22 mouse cellular contexts compared by ENCODE assay signal in genomic region chr9:24307400-24307799, GRCm38 (mm10).
"Had no signal": no experiment of that assay in that cellular context is flagged by ENCODE, and none has a peak within 500 bp of the region (broad histone marks: within the 10 kb centered on the region; RNA-seq: fewer than 3 reads in every experiment).

No protein-coding gene starts in this region.

- H3K27ac ChIP-seq: liver, embryonic 13.5 days; liver, embryonic 15.5 days; lung, embryonic 15.5 days; macrophage; neural tube, embryonic 13.5 days; neural tube, embryonic 15.5 days had no signal

- H3K9me3 ChIP-seq: liver, embryonic 13.5 days; liver, embryonic 15.5 days; lung, embryonic 15.5 days; neural tube, embryonic 15.5 days had no signal

- H3K4me3 ChIP-seq: liver, embryonic 13.5 days; liver, embryonic 15.5 days; lung, embryonic 15.5 days; megakaryocyte, embryonic 14.5 days; myocyte; neural tube, embryonic 13.5 days; neural tube, embryonic 15.5 days had no signal

- H3K4me1 ChIP-seq: liver, embryonic 13.5 days; liver, embryonic 15.5 days; lung, embryonic 15.5 days; megakaryocyte, embryonic 14.5 days; neural tube, embryonic 13.5 days; neural tube, embryonic 15.5 days had no signal

- H3K27me3 ChIP-seq: liver, embryonic 13.5 days; liver, embryonic 15.5 days; lung, embryonic 15.5 days; neural tube, embryonic 13.5 days; neural tube, embryonic 15.5 days had no signal

- ATAC-seq: liver, postnatal 0 days; lung, postnatal 0 days had no signal

- DNase-seq: liver, embryonic 13.5 days; liver, postnatal 0 days; lung, adult 2 months; lung, postnatal 14 days; lung, postnatal 36 days; retina, postnatal 1 day; right cerebral cortex, adult 18-20 months; right cerebral cortex, postnatal 25 days; right cerebral cortex, postnatal 4 days; spleen, adult 18-20 months; thymus, adult 18-20 months; thymus, postnatal 14 days; thymus, postnatal 36 days had no signal

- H3K9ac ChIP-seq: liver, embryonic 13.5 days; liver, embryonic 15.5 days; liver, postnatal 0 days; lung, embryonic 15.5 days; neural tube, embryonic 13.5 days; neural tube, embryonic 15.5 days had no signal

- H3K36me3 ChIP-seq: liver, embryonic 13.5 days; liver, embryonic 15.5 days; lung, embryonic 15.5 days; neural tube, embryonic 13.5 days; neural tube, embryonic 15.5 days had no signal

- H3K4me2 ChIP-seq: liver, embryonic 11.5 days; liver, embryonic 13.5 days; liver, embryonic 15.5 days; lung, embryonic 15.5 days; neural tube, embryonic 13.5 days; neural tube, embryonic 15.5 days had no signal
